Mouse (Mus musculus): Measurements from ENCODE around the gene Nkd1.

Nkd1 gene

GRCm38 (mm10) chr8:88610271-88610670, 89.1 kb downstream of the Nkd1 start:
- DNase-seq (ENCODE audit: low spot score in 2 of 2) = no peak

GRCm38 (mm10) chr8:88614981-88615380, 93.8 kb downstream of the Nkd1 start:
- no peak for DNase-seq (ENCODE audit: low spot score in 2 of 2)

GRCm38 (mm10) chr8:88618612-88619011, 97.5 kb downstream of the Nkd1 start:
- DNase-seq (ENCODE audit: low spot score in 2 of 2) = no peak

DNA sequence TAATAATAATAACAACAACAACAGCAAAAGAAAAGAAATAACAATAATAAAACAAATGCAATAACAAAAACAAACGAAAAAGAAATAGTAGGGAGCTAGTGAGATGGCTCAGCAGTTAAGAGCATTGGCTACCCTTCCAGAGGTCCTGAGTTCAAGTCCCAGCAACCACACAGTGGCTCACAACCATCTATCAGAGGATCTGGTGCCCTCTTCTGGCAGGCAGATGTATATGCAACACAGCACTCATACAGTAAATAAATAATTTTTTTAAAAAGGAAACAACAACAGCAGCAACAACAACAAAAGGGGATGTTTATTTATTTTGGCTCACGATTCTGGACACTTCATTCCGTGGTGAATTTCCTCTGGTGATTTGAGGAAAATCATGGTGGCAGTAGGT, 98.4 kb downstream of the Nkd1 start:
- no peak for DNase-seq (ENCODE audit: low spot score in 2 of 2)

DNA sequence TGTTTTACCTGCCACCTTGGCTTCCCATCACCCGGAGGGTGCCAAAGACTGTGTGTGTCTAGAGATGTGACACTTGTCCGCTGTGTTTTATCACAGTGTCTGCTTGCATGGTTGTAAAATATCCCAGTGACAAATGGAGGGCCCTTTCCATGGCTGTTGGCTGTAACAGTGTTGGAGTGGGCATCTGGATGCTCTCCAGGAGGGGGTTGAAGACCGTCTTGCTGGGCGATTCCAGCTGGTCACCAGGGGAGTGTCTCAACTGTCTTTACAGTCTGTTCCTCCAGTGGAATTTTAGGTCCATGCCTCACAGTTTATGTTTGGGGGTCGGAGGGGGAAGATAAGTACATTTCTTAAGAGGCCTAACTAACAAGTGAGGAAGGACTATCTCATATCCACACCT, 99.8 kb downstream of the Nkd1 start:
- DNase-seq (ENCODE audit: low spot score in 2 of 2) = no peak

- peak; percentile 54 to 82 for DNase-seq (ENCODE audit: low spot score in 2 of 2)
Observed at GRCm38 (mm10) chr8:88621408-88621807, 100.3 kb downstream of the Nkd1 start.

DNA sequence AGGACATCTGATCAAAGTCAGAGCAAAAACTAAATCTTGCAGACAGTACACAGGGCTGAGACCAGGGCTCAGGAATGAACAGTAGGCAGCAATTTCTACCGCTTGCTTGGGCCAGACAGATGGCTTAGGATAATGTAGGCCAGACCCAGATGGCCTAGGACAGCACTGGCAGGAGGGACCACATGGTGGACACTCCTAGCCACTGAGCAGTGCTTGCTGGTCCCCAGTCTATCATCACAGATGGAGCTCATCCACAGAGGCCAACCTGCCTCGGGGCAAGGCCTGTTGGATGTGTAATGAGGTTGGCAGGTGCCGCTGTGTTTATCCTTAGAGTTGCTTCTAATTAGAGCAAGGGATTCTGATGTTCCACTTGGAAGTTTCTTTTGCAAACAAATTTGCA, 102.2 kb downstream of the Nkd1 start:
- no peak for DNase-seq (ENCODE audit: low spot score in 2 of 2)

DNA sequence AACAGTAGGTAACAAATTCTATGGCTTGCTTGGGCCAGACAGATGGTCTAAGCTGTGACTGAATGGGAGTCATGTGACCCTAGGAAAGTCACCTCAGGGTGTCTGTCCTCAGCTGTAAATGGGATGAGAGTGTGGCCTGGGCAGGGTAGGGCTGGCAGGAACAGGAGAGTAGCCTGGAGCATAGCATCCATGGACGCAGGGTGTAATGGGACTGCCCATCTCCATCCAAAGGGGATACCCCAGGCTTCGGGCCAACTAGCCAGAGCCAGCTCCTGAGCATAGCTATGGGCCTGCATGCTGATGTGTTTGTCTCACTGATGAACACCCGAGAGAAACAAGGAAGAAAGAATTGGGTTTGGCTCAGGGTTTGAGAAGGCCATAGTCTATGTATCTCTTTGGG, 103.1 kb downstream of the Nkd1 start:
- no peak for DNase-seq (ENCODE audit: low spot score in 2 of 2)

GRCm38 (mm10) chr8:88626433-88626832, 105.3 kb downstream of the Nkd1 start:
- DNase-seq (ENCODE audit: low spot score in 2 of 2) = no peak

- no peak for DNase-seq (ENCODE audit: low spot score in 2 of 2)
Observed at GRCm38 (mm10) chr8:88626940-88627264, 105.7 kb downstream of the Nkd1 start.

DNA sequence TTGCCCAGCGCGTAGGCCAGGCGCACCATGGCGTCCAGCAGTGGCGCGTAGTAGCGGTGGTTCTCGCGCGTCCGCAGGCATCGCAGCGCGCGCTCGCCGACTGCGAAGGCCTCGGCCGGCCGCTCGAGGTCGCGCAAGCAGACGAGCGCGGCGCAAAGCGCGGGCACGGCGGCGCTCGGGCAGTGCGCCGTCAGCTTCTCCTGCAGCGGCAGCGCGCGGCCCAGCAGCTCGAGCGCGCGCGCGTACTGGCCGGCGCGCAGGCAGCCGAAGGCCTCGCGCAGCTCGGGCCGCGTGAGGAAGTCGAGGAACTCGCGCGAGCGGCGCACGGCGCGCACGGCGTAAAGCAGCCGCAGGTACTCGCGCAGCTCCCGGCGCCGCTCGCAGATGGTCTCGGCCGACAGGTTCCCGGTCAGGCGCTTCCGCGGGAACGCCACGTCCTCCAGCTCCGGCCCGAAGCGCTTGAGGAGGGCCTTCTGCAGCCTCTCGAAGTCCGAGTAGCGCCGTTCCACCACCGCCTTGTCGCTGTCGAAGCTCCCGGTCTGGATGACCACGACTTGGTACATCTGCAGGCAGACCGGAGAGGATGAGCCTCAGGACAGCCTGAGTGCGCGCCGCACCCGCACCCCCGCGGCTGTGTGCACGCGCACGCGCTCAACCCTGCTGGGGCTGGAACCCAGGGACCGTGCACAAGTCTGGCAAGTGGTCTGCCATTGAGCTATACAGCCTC, 106.3 kb downstream of the Nkd1 start:
- peak; percentile 74 to 80 for DNase-seq (ENCODE audit: low spot score in 2 of 2)

- no peak for DNase-seq (ENCODE audit: low spot score in 2 of 2)
Observed at GRCm38 (mm10) chr8:88628001-88628774, 107.0 kb downstream of the Nkd1 start.

- DNase-seq (ENCODE audit: low spot score in 2 of 2) = no peak
Observed at GRCm38 (mm10) chr8:88630225-88630624, 109.1 kb downstream of the Nkd1 start.

DNA sequence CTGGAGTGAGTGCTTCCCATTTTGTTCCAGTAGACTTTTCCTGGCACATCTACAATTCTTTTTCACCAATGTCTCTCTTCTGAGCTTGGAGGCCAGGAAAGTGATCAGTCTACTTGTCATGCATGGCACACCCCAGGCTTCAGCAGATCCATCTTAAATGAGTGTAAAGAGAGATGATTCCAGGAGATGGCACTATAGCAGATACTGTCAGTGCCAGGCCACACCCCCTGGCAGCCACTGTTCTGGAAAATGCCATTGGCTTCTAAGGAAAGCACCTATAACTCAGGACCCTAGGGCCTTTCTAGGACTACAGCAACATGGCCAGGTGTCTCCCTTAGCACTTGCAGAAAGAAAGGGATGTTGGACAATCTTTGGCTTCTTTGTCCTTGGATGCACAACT, 109.9 kb downstream of the Nkd1 start:
- no peak for DNase-seq (ENCODE audit: low spot score in 2 of 2)

DNA sequence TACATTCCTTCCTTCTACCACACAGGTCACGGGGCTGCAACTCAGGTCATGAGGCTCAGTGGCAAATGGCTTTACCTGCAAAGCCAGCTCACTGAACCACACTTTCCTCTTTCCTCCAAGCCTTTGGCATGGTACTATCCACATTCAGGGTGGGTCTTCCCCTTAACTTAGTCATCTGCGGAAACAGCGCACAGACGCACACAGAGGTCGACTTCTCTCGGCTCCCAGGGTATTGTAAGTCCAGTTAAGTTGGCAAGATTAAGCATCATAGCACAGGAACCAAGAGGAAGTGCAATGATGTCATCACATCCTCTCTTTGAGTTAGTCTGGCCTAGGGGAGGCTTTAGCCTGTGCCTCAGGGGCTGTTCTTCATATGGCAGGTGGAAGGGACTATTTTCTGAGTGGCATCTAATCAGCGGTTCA, 112.2 kb downstream of the Nkd1 start:
- DNase-seq (ENCODE audit: low spot score in 2 of 2) = no peak

DNA sequence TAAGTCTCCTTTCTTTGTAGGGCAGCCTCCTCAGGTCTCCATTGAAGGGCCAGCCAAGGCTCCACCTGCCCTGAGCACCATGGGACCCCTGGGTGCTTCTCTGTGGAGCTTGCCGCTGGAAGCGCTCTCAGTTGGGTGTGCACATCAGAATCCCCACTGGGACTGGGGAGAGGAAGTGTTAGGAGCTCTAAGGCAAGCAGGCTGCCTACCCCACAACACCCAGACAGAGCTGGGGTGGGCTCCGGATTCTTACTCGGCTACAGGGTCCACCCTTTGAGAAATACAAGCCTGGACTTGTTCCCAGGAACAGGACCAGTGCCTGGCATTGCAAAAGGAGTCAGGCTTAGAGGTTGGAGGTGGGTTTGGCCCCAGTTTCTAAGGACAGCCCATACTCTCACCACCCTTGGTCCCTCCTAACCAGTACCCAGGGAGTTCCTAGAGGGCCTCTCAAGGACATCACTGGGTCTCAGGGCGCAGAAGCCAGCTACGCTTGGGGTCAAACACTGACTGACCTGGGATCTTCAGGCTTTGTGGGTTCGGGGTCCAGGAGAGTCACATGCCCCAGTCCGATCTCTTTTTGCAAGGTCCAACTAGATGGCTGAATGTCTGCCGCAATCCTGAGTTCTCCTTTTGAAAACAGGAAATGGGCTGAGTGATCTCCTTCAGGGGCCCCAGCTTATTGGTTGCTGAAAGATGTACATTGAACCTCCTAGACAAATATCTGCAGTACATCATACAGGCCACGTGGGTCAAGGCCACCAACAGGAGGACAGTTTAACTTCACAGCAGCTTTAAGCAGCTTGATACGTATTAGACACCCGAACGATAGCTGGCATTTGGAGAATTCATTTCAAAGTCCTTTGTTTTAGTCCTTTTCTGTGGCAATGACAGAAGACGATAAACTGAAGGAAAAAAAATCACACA, 114.6 kb downstream of the Nkd1 start, which contains the start of gene Snx20:
Snx20 (minus strand) TSS at position 655 of the 924 bp plus-strand sequence.
- no peak for DNase-seq (ENCODE audit: low spot score in 2 of 2)

DNA sequence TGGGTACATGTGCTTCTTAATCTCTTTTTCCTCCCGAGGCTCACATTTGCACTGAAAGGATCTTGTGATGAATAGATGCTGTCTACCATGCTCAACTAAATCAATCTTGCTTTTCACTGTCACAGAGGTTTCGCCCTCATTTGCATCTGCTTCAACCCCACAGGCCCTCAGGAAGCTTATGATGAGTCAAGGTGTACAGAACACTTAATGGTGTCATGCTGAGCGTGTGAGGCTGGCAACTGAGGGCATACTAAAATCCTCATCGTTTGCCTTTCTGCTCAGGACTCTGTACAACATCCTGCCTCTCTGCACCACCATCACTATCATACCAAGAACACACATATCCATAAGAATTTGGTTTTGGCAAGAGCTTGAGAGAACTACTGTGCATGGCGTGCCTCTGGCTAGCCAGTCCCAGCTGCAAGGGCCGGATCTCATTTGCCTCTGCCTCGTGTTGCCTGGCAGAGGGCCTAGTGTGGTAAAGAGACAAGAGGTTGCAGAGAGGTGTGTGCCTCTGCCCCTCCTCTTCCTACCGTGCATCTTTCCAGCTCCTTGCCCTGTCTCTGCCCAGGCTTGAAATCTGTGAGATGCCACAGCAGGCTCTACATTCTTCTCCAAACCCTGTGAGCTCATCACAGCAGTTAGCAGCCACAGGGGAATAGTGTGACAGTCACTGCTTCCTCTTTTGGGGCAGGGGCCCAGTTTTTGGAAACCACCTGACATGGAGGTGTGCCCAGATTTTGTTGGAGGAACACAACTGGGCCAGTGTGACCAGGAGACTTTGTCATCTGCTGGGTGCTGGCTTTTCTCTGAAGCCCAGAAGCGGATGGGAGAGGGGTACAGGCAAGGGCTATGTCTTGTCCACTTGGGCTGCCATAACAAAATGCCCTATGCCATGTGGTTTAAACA, 116.2 kb downstream of the Nkd1 start:
- DNase-seq (ENCODE audit: low spot score in 2 of 2) = no peak

DNA sequence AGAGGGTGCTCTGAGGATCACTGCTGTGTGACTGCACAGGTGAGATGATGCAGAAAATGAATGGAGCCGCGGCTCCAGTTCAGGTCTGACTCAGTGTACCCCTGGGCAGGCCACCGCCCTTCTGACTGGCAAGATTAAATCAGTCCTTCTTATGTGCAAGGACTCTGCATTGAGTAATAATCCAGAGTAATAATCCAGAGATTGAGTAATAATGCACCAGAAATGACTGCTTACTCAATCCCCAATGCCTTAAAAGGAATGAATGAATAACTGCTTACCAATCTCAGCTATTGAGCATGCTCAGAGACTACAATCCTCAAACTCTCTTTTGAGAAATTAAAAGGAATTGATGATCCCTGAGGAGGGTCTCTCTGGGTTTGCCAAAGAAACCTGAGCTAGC, 117.8 kb downstream of the Nkd1 start:
- DNase-seq (ENCODE audit: low spot score in 2 of 2) = no peak

DNA sequence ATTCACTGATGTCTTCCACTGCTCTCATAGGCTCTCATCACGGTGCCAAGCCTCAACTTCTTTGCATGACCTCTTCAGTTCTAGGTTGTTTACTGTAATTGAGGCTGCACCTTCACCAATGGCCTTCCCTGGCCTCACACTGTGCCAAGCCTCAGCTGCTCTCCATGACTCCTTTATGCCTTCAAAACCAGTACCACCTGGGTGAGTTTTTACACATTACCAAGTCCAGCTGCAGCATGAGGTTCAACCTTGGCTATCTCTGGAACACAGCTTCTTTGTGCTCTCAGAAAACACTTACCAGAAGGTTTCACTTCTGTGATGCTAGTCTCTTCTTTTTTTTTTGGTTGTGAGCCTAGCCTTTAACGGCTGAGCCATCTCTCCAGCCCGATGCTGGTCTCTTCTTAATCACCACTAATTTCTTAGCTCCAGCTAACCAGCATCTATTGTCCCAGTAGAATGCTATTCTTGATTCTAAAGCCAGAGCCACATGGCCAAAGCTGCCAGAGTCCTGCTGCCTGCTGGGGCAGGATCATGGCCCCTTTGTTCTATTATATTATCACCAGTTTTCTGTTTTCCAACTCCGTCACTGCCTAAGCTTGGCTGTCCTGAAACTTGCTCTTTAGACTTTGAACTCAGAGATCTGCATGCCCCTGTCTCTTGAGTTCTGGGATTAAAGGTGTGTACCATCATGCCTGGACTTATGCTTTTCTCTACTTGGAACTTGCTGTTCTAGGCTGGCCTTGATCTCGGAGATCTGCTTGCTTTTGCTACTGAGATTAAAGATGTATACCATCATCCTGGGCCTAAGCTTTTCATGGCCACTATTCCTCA, 121.8 kb downstream of the Nkd1 start:
- no peak for DNase-seq (ENCODE audit: low spot score in 2 of 2)

Measured in urinary bladder, postnatal 4 days (tissue).